Mouse (Mus musculus): ENCODE measurements around the gene Nr2e1.

The Nr2e1 gene

GRCm38 (mm10) chr10:42583157-42583872 is at the start of gene Nr2e1, which contains the start of gene Ostm1:
Gene Nr2e1, minus strand, starts transcription at chr10:42583632.
Gene Ostm1, plus strand, starts transcription at chr10:42583822.
- no peak for DNase-seq (ENCODE audit: low read depth, low spot score)

GRCm38 (mm10) chr10:42632453-42633360 is 49.3 kb upstream of the Nr2e1 start:
- no peak for DNase-seq (ENCODE audit: low read depth, low spot score)

GRCm38 (mm10) chr10:42631754-42632452 is 48.5 kb upstream of the Nr2e1 start:
- DNase-seq (ENCODE audit: low read depth, low spot score): no peak

DNA sequence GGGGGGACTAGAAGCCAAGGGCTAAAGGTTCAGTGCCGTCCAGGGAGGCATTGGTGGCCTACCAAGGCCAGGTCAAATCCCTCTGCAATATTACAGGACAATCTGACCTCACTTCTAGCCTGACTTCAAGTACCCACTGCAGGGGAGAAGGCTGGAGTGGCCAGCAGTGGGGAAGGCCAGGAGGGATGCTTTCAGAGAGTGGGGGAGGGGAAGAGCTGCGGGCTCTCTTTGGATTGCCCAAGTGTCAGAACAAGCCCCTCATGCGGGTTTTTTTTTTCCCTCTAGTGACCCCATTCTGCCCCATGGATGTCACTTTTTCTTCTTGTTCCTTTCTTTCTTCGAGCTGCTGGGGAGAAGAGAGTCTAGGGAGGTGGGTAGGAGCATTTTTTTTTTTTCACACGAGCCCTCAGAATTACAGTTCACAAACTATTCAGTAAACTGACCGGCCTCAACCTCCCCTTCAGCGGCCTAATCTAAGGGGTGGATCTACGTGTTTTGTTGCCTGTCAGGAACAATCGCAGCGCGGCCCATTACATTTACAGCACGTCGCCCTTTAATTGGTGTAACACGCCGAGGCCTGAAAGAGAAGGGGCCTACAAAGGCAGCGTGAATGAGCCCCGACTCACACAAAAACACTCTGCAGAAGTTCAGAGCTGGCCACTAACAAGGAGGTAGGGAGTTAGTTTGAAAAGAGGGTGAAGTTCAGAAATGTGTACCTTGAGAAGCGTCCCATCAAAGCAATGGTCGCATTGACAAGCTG is 47.3 kb upstream of the Nr2e1 start:
- DNase-seq (ENCODE audit: low read depth, low spot score): no peak

- no peak for DNase-seq (ENCODE audit: low read depth, low spot score)
These were observed 42.5 kb upstream of the Nr2e1 start for GRCm38 (mm10) chr10:42625907-42626306.

GRCm38 (mm10) chr10:42618291-42618690 is 34.9 kb upstream of the Nr2e1 start:
- DNase-seq (ENCODE audit: low read depth, low spot score): no peak

DNA sequence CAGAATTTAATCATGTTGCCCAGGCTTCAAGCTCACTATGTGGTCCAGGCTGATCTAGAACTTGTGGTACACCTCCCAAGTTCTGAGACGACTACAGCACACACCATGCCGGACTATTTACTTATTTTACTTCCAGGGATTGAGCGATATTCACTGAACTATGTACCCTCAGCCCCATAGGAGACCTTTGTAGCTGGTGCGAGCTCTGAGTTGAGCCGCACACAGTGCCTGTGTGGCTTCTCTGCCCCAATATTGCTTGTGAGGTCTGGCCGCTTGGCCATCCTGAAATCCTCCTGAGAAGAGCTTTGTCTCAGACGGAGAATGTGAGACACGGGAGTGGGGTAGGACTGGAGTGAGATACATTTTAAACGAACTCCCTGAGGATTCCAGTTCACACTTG is 31.3 kb upstream of the Nr2e1 start:
- DNase-seq (ENCODE audit: low read depth, low spot score): no peak

DNA sequence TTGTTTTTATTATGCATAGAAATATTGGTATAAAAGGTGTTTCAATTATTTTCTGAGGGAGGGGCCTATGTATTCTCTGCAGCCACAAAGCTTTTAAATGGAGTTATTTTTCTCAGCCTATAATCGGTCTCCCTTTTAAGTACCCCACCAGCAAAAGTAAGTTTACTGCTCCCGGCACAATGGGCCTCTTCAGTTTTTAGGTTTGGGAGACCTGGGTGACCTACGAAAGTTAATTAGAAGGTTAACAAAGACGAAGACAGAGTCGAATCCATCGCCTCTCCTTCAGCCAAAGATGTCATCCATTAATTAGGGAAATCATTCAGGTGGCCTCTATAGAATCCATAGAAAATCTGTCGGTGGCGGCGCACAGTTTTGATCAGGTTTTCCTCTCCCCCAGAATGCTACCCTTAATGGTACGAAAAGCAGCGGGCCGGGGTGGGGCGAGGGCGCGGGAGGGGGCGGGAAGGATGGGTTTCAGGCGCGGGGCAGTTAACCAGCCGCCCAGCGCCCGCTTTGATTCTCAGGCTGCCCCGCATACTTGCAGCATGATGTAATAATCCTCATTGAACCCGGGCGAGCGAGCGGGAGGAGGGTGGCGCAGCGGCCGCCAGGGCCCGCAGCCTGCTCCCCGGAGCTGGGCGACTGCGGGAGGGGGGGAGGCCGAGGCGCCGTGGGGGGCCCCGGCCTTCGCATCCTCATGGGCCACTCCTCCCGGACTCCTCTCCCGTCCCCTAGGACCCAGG is 30.4 kb upstream of the Nr2e1 start:
- DNase-seq (ENCODE audit: low read depth, low spot score): no peak

DNA sequence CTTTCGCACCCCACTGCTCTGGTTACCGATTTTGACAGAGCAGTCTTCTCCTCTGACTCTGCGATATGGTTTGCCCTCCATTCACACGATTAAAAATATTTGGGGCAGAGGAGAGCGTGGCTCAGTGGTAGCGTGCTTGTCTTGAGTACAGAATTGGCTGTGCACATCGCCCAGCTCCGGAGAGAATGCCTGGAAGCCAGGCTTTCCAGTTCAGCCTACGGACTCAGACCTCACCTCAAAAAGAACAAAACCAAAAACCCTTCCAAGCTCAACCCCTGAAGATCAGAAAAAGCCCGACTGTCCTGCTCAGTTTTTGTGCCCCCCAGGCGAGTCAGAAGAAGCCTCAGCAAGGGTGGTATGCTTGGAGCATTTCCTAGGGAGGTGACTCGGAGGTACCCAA is 29.6 kb upstream of the Nr2e1 start:
- no peak for DNase-seq (ENCODE audit: low read depth, low spot score)

- no peak for DNase-seq (ENCODE audit: low read depth, low spot score)
These were observed 23.3 kb upstream of the Nr2e1 start for GRCm38 (mm10) chr10:42606757-42607156.

- DNase-seq (ENCODE audit: low read depth, low spot score): no peak
These were observed 21.4 kb upstream of the Nr2e1 start for GRCm38 (mm10) chr10:42604874-42605273.

- DNase-seq (ENCODE audit: low read depth, low spot score): no peak
These were observed 18.1 kb upstream of the Nr2e1 start for GRCm38 (mm10) chr10:42601556-42601955.

DNA sequence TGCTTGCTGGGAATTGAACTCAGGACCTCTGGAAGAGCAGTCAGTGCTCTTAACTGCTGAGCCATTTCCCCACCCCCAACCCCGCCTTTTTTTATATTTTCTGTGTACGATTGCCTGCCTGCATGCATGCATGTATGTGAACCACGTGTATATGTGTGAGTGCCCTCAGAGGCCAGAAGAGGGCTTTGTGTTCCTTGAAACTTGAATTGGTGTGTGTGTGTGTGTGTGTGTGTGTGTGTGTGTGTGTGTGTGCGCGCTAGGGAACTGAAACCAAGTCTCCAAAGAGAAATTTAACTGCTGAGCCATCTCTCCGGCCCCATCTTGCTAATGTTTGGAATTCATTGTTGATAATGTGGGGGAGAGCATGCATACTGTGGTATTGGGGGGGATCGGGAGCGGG is 15.2 kb upstream of the Nr2e1 start:
- no peak for DNase-seq (ENCODE audit: low read depth, low spot score)

DNA sequence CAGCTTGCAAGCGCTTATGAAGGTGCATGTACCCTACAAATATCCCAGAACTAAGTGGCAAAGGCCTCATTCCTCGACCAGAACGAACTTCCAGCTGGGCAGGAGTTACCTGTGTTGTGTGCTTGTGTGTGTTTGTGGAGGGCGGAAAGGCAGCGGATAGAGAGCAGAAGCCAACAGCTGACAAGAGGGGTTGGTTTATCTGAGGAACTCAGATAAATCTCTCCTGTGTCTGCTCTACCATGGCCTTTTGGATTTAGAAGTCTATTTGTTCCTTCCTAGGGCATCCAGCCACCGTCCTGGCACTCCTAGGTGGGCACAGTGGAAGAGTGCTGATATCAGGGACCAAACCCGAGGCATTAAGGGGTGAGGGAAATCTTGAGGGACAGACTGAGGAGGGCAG is 9.8 kb upstream of the Nr2e1 start:
- no peak for DNase-seq (ENCODE audit: low read depth, low spot score)

- DNase-seq (ENCODE audit: low read depth, low spot score): no peak
These were observed 8.7 kb upstream of the Nr2e1 start for GRCm38 (mm10) chr10:42591993-42592686.

DNA sequence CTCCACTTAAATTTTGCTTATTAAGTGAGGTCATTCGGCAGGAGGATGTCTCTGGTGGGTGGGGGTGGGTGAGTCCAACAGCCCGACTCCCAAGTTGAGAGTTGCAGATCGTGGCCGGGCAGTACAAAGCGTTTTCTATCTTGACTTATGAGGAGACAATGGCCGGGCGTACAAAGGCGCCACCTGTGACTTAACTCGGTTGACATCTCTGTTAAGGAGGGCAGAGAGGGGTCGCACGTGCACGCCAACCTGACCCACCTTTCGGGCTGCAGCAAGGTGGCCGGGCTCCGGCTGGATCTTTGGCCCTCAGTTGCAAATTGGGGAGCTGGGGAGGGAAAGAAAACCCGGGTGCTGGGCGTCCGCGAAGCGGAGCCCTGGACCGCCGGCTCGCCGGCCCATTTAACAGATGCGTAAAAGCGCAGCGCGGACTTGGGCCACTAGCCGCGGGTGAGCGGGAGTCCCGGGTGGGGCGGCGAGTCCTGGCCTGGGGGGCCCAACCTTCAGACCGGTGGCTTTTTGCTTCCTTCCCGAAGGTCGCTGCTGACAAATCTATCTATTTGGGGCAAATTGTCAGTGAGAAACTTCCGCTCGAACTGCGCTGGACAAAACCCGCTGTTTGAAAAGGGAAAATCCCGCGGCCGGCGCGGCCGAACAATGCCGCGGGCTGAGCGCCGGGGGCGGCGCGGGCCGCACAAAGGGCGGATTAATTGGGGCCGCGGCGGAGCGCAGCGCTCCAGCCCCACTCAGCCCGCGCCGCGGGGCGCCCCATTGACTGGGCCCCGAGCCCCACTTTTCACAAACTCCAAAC is 8.0 kb upstream of the Nr2e1 start:
- no peak for DNase-seq (ENCODE audit: low read depth, low spot score)

DNA sequence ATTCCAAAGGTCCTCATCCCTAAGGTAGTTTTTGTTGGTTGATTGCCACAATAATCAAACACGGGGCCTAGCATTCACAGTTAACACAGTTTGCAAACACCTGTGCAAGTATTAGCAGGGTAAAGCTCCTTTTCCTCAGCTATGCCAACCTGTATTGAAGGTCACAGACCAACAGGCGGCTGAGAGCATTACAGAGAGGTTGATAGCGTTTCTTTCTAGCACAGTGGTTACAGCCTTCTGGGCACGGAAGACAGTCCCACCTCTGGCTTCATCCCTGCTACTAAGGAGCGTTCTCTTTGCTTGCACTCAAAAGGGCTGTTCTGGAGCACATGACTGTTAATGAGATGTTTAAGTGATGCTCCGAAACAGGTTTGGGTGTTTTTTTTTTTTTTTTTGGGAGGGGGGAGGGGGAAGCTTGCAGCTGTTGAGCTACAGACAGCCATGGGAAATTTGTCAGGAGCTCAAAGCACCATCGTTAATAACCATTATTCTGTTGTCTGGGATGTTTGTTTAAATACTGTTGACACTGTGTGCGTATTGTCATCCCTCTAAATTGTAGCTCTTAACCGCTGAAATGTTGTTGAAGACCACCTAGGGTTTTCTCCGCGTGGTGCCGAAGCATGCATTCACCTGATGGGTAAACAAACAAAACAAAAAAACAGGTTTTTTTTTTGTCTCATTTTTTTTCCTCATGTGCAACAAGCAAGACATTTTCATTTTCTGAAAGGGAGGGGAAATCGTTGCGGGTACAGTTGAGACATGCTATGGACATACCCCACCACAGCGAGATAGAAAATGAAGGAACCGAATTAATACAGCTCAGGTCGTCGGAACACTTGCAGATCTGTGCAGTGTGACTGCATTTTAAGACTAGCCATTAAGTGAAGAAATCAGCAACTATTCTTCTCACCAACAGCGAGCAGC is 7.1 kb upstream of the Nr2e1 start:
- DNase-seq (ENCODE audit: low read depth, low spot score): no peak

- no peak for DNase-seq (ENCODE audit: low read depth, low spot score)
These were observed 6.1 kb upstream of the Nr2e1 start for GRCm38 (mm10) chr10:42589505-42589904.
